28 mouse cellular contexts compared by ENCODE assay signal in the genomic region with DNA sequence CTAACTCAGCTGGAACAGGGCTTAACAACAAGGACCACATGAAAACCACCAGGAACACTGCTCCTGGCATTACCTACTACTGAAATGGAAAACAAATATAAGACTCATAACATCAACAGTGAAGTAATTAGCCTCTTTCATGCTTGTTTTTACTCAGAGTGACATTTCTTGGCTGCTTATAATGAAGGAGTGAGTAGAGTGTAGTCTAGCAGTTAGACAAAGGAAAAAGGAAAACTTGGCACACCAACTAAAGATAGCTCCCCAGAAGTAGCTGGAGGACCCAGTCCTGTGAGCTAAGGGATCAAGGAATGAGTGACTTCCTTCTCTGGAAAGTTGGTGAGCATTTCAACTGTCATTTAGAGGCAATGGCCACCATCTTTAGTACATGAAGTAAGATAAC. TPM values are rescaled to one million over a fixed set of nuclear protein-coding genes. Genes with fewer than 3 reads are reported as not detected.
"Had no signal": no experiment of that assay in that cellular context is flagged by ENCODE, and none has a peak within 500 bp of the region (broad histone marks: within the 10 kb centered on the region; RNA-seq: fewer than 3 reads in every experiment).

No protein-coding gene starts in this region.

- H3K27ac ChIP-seq: heart, adult 2 months; heart, embryonic 13.5 days; heart, embryonic 15.5 days; hindbrain, embryonic 13.5 days; hindbrain, embryonic 15.5 days; hindbrain, postnatal 0 days; kidney, embryonic 15.5 days; kidney, postnatal 0 days; left cerebral cortex, adult 2 months; limb, embryonic 10.5 days; limb, embryonic 12.5 days; liver, embryonic 13.5 days; liver, embryonic 15.5 days had no signal

- H3K27me3 ChIP-seq: heart, embryonic 13.5 days; heart, embryonic 15.5 days; hindbrain, embryonic 15.5 days; liver, embryonic 13.5 days; liver, embryonic 15.5 days had no signal

- H3K4me1 ChIP-seq: heart, embryonic 13.5 days; heart, embryonic 15.5 days; hindbrain, embryonic 13.5 days; hindbrain, embryonic 15.5 days; kidney, embryonic 15.5 days; limb, embryonic 10.5 days; limb, embryonic 12.5 days; liver, embryonic 13.5 days; liver, embryonic 15.5 days had no signal

- DNase-seq: gastrocnemius, postnatal 14 days; gastrocnemius, postnatal 36 days; heart, adult 11 months; heart, adult 2 months; heart, postnatal 14 days; heart, postnatal 36 days; kidney, adult 11 months; kidney, adult 8-10 months; kidney, postnatal 14 days; kidney, postnatal 36 days; liver; liver, embryonic 13.5 days; liver, postnatal 0 days had no signal

- H3K9ac ChIP-seq: heart, embryonic 13.5 days; heart, embryonic 15.5 days; hindbrain, embryonic 13.5 days; hindbrain, embryonic 15.5 days; kidney, embryonic 15.5 days; limb, embryonic 12.5 days; liver, embryonic 13.5 days; liver, embryonic 15.5 days; liver, postnatal 0 days had no signal

- ATAC-seq: hindbrain, postnatal 0 days; intestine, embryonic 16.5 days; liver, postnatal 0 days had no signal

- H3K4me3 ChIP-seq: heart, adult 2 months; heart, embryonic 13.5 days; heart, embryonic 15.5 days; hindbrain, embryonic 13.5 days; hindbrain, embryonic 15.5 days; kidney, embryonic 15.5 days; left cerebral cortex, adult 2 months; limb, embryonic 10.5 days; limb, embryonic 12.5 days; liver, embryonic 13.5 days; liver, embryonic 15.5 days had no signal

- H3K36me3 ChIP-seq: heart, embryonic 13.5 days; heart, embryonic 15.5 days; hindbrain, embryonic 13.5 days; hindbrain, embryonic 15.5 days; kidney, embryonic 15.5 days; limb, embryonic 10.5 days; limb, embryonic 12.5 days; liver, embryonic 13.5 days; liver, embryonic 15.5 days had no signal

- H3K4me2 ChIP-seq: heart, embryonic 11.5 days; heart, embryonic 13.5 days; heart, embryonic 15.5 days; hindbrain, embryonic 13.5 days; hindbrain, embryonic 15.5 days; kidney, embryonic 15.5 days; limb, embryonic 12.5 days; liver, embryonic 11.5 days; liver, embryonic 13.5 days; liver, embryonic 15.5 days had no signal

- H3K9me3 ChIP-seq: heart, embryonic 13.5 days; heart, embryonic 15.5 days; hindbrain, embryonic 13.5 days; hindbrain, embryonic 15.5 days; kidney, embryonic 15.5 days; limb, embryonic 10.5 days; limb, embryonic 12.5 days; liver, embryonic 13.5 days; liver, embryonic 15.5 days had no signal

RNA-seq across cellular contexts. Expression of gene Pcdh19, which starts 49.3 kb away (rescaled TPM):
- total RNA-seq: hematopoietic stem cell, adult 5-6 weeks had no signal
